Mouse (Mus musculus) heart, embryonic 13.5 days (tissue): ENCODE measurements at regions not wholly inside any gene's neighbourhood (a gene's known extent, or its start where the extent isn't known, plus 50 kb on each side); places are given as distances from the start of the nearest gene placed in this dataset.

Experiments used
- ATAC-seq: fragments of 200-750 bp; cut with Nextera tagmentation; 2 replicates; pipeline ENCODE4 v1.8.0; 2017; ENCODE audit warnings: moderate TSS enrichment; ENCODE audit not compliant: insufficient number of reproducible peaks, low FRiP score, low TSS enrichment; ENCODE audit errors: extremely low read depth
- H3K27ac ChIP-seq: fragments of 300-500 bp; sonication (generic); replicated peaks from 2 replicates; pipeline ENCODE4 v1.5.1; 2015; ENCODE audit warnings: moderate library complexity, mild to moderate bottlenecking, inconsistent platforms
- H3K27me3 ChIP-seq: fragments of 300-500 bp; sonication (generic); replicated peaks from 2 replicates; pipeline ENCODE4 v1.6.1; 2015; ENCODE audit warnings: mild to moderate bottlenecking, inconsistent platforms
- H3K36me3 ChIP-seq: fragments of 300-500 bp; sonication (generic); 2 replicates; pipeline ENCODE4 v1.6.1; 2015; ENCODE audit warnings: mild to moderate bottlenecking, inconsistent platforms
- H3K4me1 ChIP-seq: fragments of 300-500 bp; sonication (generic); 2 replicates; pipeline ENCODE4 v1.6.1; 2015; ENCODE audit warnings: inconsistent platforms
- H3K4me2 ChIP-seq: fragments of 300-500 bp; sonication (generic); 2 replicates; pipeline ENCODE4 v1.6.1; 2015; ENCODE audit warnings: inconsistent platforms, mild to moderate bottlenecking, moderate library complexity
- H3K4me3 ChIP-seq: fragments of 300-500 bp; sonication (generic); 2 replicates; pipeline ENCODE4 v1.5.1; 2015; ENCODE audit warnings: moderate library complexity, mild to moderate bottlenecking, inconsistent platforms
- H3K9ac ChIP-seq: fragments of 300-500 bp; sonication (generic); 2 replicates; pipeline ENCODE4 v1.6.1; 2015; ENCODE audit warnings: inconsistent platforms, mild to moderate bottlenecking, moderate library complexity
- H3K9me3 ChIP-seq: fragments of 300-500 bp; sonication (generic); 2 replicates; pipeline ENCODE4 v1.6.1; 2016; ENCODE audit warnings: inconsistent platforms
- WGBS: fragments of 180-500 bp; shearing (Covaris S2); methylation state at CpG from one replicate; pipeline ENCODE4 v1.1.7; 2015; ENCODE audit warnings: mixed read lengths; 5-methylcytosine and 5-hydroxymethylcytosine counted together

DNA sequence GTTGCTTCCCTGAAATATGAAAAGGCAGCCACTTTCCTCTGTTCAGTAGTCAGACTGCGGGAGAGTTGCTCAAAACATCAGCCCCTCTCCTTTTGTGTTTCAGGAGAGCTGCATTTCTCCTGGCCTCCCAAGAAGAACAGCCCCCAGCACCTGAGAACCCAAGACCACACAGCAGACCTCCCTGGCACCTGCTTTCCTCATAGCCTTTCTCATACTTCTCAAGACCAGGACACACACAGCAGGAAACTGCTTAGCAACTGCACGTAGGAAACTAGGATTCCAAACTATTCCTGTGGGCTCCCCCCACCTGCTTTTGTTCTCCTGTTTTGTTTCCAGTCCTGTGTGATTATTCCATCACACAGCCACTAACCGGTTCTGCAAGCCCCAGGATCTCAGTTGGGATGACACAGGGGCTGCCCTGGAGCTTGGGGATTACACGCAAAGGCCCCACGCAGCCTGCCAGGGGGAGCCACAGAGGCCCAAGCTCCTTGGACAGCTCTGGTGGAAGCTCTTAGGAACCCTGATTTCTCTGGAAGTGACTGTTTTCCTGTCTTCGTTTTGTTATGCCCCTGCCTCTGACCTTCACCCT, 519.6 kb upstream of the Klf4 start:
- H3K9me3 ChIP-seq, result no peaks in the 10 kb centered on the region
- ATAC-seq, result no peak
- 50% methylated on average over 6 of the region's 6 CpGs for WGBS
- no peaks in the 10 kb centered on the region for H3K36me3 ChIP-seq
- no peak overlapping the region for H3K9ac ChIP-seq
- H3K27ac ChIP-seq, result no peak overlapping the region
- H3K4me2 ChIP-seq, result no peak overlapping the region
- peaks cover 14% of the 10 kb centered on the region for H3K4me1 ChIP-seq
- no peak overlapping the region for H3K4me3 ChIP-seq
- no peaks in the 10 kb centered on the region for H3K27me3 ChIP-seq

DNA sequence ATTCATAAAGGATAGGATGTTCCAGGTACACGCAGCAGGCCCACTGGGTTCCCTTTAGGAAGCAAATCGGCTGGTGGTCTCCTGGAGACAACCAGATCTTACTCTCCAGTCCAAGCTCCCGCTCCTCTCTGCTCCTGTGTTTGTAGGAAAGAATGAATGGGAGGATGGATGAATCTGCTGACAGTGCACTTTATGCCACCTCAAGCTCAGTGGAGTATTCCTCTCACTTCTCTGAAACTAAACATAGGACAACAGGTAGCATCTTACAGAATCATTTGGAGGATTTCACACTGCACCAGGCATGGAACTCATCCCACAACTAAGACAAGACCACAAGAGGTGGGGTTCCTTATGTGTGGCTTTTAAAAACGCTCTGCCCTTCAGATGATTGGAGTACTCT, 507.1 kb upstream of the Klf4 start:
- Histone ChIP-seq H3K27me3 (no peaks in the 10 kb centered on the region), H3K4me1 (no peaks in the 10 kb centered on the region), H3K9ac (no peak overlapping the region), H3K9me3 (no peaks in the 10 kb centered on the region), H3K4me3 (no peak overlapping the region), H3K4me2 (no peak overlapping the region), H3K36me3 (no peaks in the 10 kb centered on the region), H3K27ac (no peak overlapping the region)
- no peak for ATAC-seq
- 80% methylated on average over 4 of the region's 4 CpGs for WGBS

DNA sequence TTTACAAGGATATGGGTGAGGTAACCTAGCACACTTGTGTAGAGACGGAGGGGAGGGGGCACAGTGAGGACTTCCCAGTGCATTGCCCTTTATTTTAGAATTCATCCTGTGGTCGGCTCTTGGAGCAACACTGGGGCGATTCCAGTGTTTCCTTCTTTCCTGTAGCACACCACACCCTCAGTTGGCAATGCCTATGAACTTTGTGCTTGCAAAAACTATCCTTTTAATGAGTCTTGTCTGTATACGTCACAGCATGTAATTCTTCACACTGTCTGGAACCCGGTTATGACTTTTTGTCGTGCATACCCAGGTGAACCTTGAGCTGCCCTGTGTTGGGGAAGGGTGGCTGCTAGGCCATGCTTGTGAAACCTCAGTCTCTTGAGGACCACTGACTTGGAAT, 504.1 kb upstream of the Klf4 start:
- H3K36me3 ChIP-seq, result no peaks in the 10 kb centered on the region
- H3K4me1 ChIP-seq, result no peaks in the 10 kb centered on the region
- WGBS, result 70% methylated on average over 6 of the region's 6 CpGs
- no peak overlapping the region for H3K4me2 ChIP-seq
- no peak for ATAC-seq
- H3K27ac ChIP-seq, result no peak overlapping the region
- no peak overlapping the region for H3K9ac ChIP-seq
- H3K9me3 ChIP-seq, result no peaks in the 10 kb centered on the region
- no peak overlapping the region for H3K4me3 ChIP-seq
- H3K27me3 ChIP-seq, result no peaks in the 10 kb centered on the region

DNA sequence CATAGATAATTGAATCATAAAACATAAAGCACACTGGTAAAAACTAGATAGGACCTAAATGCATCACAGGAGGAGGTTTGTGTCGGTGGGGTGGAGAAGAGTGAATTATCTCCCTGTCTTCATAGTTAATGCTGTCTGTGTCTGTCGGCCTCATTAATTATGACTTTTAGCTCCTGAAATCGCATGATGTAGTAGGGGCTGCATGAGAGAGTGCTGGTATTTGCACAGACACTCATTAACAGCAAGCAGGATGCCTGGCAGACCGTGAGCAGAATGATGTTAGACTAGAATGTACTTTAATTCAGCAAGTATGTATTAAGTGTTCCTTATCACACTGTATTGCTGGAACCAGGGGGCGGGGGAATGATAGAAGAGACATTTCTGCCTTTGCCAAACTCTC, 503.3 kb upstream of the Klf4 start:
- Histone ChIP-seq H3K36me3 (no peaks in the 10 kb centered on the region), H3K4me1 (no peaks in the 10 kb centered on the region), H3K9ac (no peak overlapping the region), H3K4me2 (no peak overlapping the region), H3K9me3 (no peaks in the 10 kb centered on the region), H3K4me3 (no peak overlapping the region), H3K27ac (no peak overlapping the region), H3K27me3 (no peaks in the 10 kb centered on the region)
- 56% methylated on average over 5 of the region's 5 CpGs for WGBS
- ATAC-seq, result no peak

- no peaks in the 10 kb centered on the region for H3K9me3 ChIP-seq
- peaks cover 9% of the 10 kb centered on the region; the same call in 1 of the 2 replicates for H3K4me1 ChIP-seq
- H3K36me3 ChIP-seq, result no peaks in the 10 kb centered on the region
- H3K4me2 ChIP-seq, result no peak overlapping the region
- ATAC-seq, result no peak
- H3K27me3 ChIP-seq, result no peaks in the 10 kb centered on the region
- H3K9ac ChIP-seq, result no peak overlapping the region
- H3K27ac ChIP-seq, result no peak overlapping the region
- no peak overlapping the region for H3K4me3 ChIP-seq
- 79% methylated on average over 3 of the region's 3 CpGs for WGBS
Observed at GRCm38 (mm10) chr4:56028441-56028840, 496.2 kb upstream of the Klf4 start.

GRCm38 (mm10) chr4:56027258-56027657, 495.0 kb upstream of the Klf4 start:
- H3K9ac ChIP-seq, result no peak overlapping the region
- no peak for ATAC-seq
- H3K27me3 ChIP-seq, result no peaks in the 10 kb centered on the region
- no peaks in the 10 kb centered on the region for H3K36me3 ChIP-seq
- no peak overlapping the region for H3K4me3 ChIP-seq
- no peaks in the 10 kb centered on the region for H3K9me3 ChIP-seq
- no peak overlapping the region for H3K4me2 ChIP-seq
- peaks cover 12% of the 10 kb centered on the region; the same call in 1 of the 2 replicates for H3K4me1 ChIP-seq
- H3K27ac ChIP-seq, result no peak overlapping the region
- 81% methylated on average over 6 of the region's 6 CpGs for WGBS

GRCm38 (mm10) chr4:56024478-56024877, 492.2 kb upstream of the Klf4 start:
- no peak overlapping the region for H3K27ac ChIP-seq
- H3K9ac ChIP-seq, result no peak overlapping the region
- H3K4me2 ChIP-seq, result no peak overlapping the region
- no peaks in the 10 kb centered on the region for H3K36me3 ChIP-seq
- H3K4me3 ChIP-seq, result no peak overlapping the region
- ATAC-seq, result no peak
- H3K9me3 ChIP-seq, result no peaks in the 10 kb centered on the region
- no peaks in the 10 kb centered on the region for H3K27me3 ChIP-seq
- 0 out of 2 replicates have a peak, but pooled peaks cover 3% of the 10 kb centered on the region for H3K4me1 ChIP-seq

GRCm38 (mm10) chr4:56018212-56018611, 485.9 kb upstream of the Klf4 start:
- H3K4me2 ChIP-seq, result no peak overlapping the region
- no peaks in the 10 kb centered on the region for H3K27me3 ChIP-seq
- H3K36me3 ChIP-seq, result no peaks in the 10 kb centered on the region
- H3K9me3 ChIP-seq, result no peaks in the 10 kb centered on the region
- H3K4me1 ChIP-seq, result 0 out of 2 replicates have a peak, but pooled peaks cover 2% of the 10 kb centered on the region
- H3K4me3 ChIP-seq, result no peak overlapping the region
- 84% methylated on average over 8 of the region's 8 CpGs for WGBS
- no peak overlapping the region for H3K9ac ChIP-seq
- ATAC-seq, result no peak
- no peak overlapping the region for H3K27ac ChIP-seq

- 74% methylated on average over 7 of the region's 7 CpGs for WGBS
- no peak overlapping the region for H3K4me3 ChIP-seq
- H3K9me3 ChIP-seq, result no peaks in the 10 kb centered on the region
- no peaks in the 10 kb centered on the region for H3K4me1 ChIP-seq
- no peaks in the 10 kb centered on the region for H3K36me3 ChIP-seq
- H3K9ac ChIP-seq, result no peak overlapping the region
- no peak overlapping the region for H3K4me2 ChIP-seq
- ATAC-seq, result no peak
- H3K27me3 ChIP-seq, result no peaks in the 10 kb centered on the region
- no peak overlapping the region for H3K27ac ChIP-seq
Observed at GRCm38 (mm10) chr4:56015481-56015880, 483.2 kb upstream of the Klf4 start.

DNA sequence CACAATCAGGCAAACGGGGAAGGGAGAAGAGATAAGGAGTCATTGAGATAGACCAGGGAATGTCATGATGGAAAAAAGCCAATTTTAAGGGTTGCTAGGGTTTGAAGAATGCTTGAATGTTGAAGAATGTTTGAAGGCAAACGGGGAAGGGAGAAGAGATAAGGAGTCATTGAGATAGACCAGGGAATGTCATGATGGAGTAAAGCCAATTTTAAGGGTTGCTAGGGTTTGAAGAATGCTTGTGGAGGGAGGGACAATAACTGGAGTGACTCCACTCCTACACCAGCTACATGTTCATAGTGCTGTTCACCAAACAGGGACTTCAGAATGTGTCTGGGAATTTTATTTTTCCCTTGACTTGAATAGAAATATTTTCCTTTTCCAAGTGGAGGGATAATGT, 476.0 kb upstream of the Klf4 start:
- no peak overlapping the region for H3K9ac ChIP-seq
- H3K27me3 ChIP-seq, result no peaks in the 10 kb centered on the region
- 5% methylated on average over 2 of the region's 2 CpGs for WGBS
- H3K4me1 ChIP-seq, result peaks cover 23% of the 10 kb centered on the region
- ATAC-seq, result no peak
- H3K36me3 ChIP-seq, result no peaks in the 10 kb centered on the region
- no peak overlapping the region for H3K4me3 ChIP-seq
- H3K4me2 ChIP-seq, result no peak overlapping the region
- H3K27ac ChIP-seq, result 0 out of 2 replicates have a peak overlapping the region, but pooled peaks have one; percentile 5
- H3K9me3 ChIP-seq, result no peaks in the 10 kb centered on the region

DNA sequence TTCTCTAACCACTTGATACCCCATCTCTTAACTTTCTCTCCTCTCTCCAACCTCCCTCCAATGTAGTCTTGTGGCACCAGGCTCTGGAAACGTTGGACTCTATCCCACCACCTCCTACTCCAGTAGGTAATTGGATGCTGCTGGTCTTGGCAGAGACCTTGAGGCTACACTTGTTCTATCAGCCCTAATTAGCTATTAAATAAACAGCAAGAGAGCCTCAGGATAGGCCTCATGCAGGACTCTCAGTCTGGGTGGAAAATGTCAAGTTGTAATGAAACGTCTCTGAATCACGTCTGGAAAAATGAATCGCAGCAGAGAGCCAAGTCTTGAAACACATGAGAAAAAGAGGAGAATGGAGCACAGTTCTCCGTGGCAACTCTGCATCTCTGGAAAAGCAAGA, 472.0 kb upstream of the Klf4 start:
- WGBS, result 68% methylated on average over 5 of the region's 5 CpGs
- no peak for ATAC-seq
- Histone ChIP-seq H3K36me3 (no peaks in the 10 kb centered on the region), H3K9me3 (no peaks in the 10 kb centered on the region), H3K27me3 (no peaks in the 10 kb centered on the region), H3K4me2 (no peak overlapping the region), H3K4me1 (peaks cover 48% of the 10 kb centered on the region), H3K9ac (no peak overlapping the region), H3K4me3 (no peak overlapping the region), H3K27ac (no peak overlapping the region)

- H3K4me3 ChIP-seq, result no peak overlapping the region
- no peak for ATAC-seq
- no peaks in the 10 kb centered on the region for H3K36me3 ChIP-seq
- H3K27me3 ChIP-seq, result no peaks in the 10 kb centered on the region
- peak overlapping the region; percentile 45 for H3K27ac ChIP-seq
- H3K9ac ChIP-seq, result no peak overlapping the region
- 20% methylated on average over 3 of the region's 3 CpGs for WGBS
- no peaks in the 10 kb centered on the region for H3K9me3 ChIP-seq
- H3K4me1 ChIP-seq, result peaks cover 37% of the 10 kb centered on the region
- H3K4me2 ChIP-seq, result 0 out of 2 replicates have a peak overlapping the region, but pooled peaks have one; percentile 7
Observed at GRCm38 (mm10) chr4:56001312-56001731, 469.1 kb upstream of the Klf4 start.
